Mouse (Mus musculus) kidney, adult 2 months (tissue): Measurements from ENCODE around the gene Ip6k2.

Experiments
- CTCF ChIP-seq: fragments of 200-500 bp; conservative IDR thresholded peaks from 2 replicates; pipeline ENCODE4 v1.5.1; 2011; ENCODE audit warnings: low read depth, mild to moderate bottlenecking, control low read depth, low read length, moderate library complexity, mixed read lengths; ENCODE audit not compliant: insufficient read depth, insufficient read length
- POLR2A ChIP-seq: fragments of 200-500 bp; IDR thresholded peaks from one replicate; pipeline ENCODE4 v1.6.1; 2011; ENCODE audit warnings: low read depth, low read length, control low read depth

DNA sequence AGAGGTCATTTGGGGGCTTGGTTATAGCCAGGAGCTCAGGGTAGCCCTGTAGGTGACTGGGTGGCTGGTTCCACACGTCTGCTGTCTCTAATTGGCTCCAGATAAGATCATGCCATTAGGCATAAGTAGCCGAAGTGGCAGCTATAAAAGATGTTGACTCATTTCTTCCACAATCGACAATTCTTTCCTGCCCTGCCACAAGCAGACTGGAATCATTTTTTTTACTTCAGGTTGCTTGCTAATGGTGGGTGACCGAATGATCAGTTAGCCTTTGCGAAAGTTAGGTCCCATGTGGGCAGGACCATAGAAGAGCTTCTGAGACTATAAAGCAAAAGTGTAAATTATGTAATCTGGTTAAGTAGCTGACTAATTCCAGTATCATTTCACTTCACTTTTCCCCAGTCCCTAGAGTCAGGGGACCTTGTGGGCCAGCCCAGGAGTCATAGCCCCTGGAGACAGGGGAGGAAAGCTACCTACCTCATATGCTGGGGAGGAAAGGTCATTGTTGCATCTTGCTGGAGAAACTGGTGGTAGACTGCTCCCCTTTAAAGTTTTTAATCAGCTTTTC, 15.0 kb downstream of the Ip6k2 start:
- TF ChIP-seq POLR2A (no peak), CTCF (no peak)
